Mouse (Mus musculus) liver, embryonic 14.5 days (tissue): Measurements from ENCODE around the gene Kcnmb1. TPM values are rescaled to one million over a fixed set of nuclear protein-coding genes. Genes with fewer than 3 reads are reported as not detected.

Source experiments
- ATAC-seq: fragments of 200-750 bp; cut with Nextera tagmentation; 2 replicates; pipeline ENCODE4 v1.8.0; 2017; ENCODE audit warnings: moderate number of reproducible peaks, mild to moderate bottlenecking, moderate library complexity; ENCODE audit not compliant: insufficient read depth
- DNase-seq, 3 experiments: peaks; one replicate each; pipeline ENCODE4 v3.0.0-alpha.2; 2012 to 2013; ENCODE audit warnings: low read depth in 3 of 3, low spot score in 3 of 3
- H3K27ac ChIP-seq: fragments of 300-500 bp; sonication (generic); 2 replicates; pipeline ENCODE4 v1.5.1; 2014; ENCODE audit warnings: moderate library complexity, mild to moderate bottlenecking, control low read depth, inconsistent platforms
- H3K27me3 ChIP-seq: fragments of 300-500 bp; sonication (generic); 2 replicates; pipeline ENCODE4 v1.6.1; 2014; ENCODE audit warnings: mild to moderate bottlenecking, low read length, moderate library complexity; ENCODE audit not compliant: control insufficient read depth, insufficient read depth
- H3K36me3 ChIP-seq: fragments of 300-500 bp; sonication (generic); replicated peaks from 2 replicates; pipeline ENCODE4 v1.6.1; 2014; ENCODE audit warnings: low read depth; ENCODE audit not compliant: control insufficient read depth, insufficient read depth
- H3K4me1 ChIP-seq, 2 experiments: fragments of 200-500 bp in 1 of 2; fragments of 300-500 bp in 1 of 2; sonication (generic) in 1 of 2; replicated peaks; 2 replicates each; pipeline ENCODE4 v1.6.1; 2012 to 2014; ENCODE audit warnings: antibody characterized with exemption in 1 of 2, inconsistent platforms in 1 of 2, low read length in 1 of 2; ENCODE audit not compliant: control insufficient read depth in 2 of 2, insufficient read depth in 2 of 2
- H3K4me2 ChIP-seq: fragments of 300-500 bp; sonication (generic); 2 replicates; pipeline ENCODE4 v1.6.1; 2014; ENCODE audit warnings: low read depth, mild to moderate bottlenecking, control low read depth, moderate library complexity
- H3K4me3 ChIP-seq, 2 experiments: fragments of 200-500 bp in 1 of 2; fragments of 300-500 bp in 1 of 2; sonication (generic) in 1 of 2; 2 replicates each; pipeline ENCODE4 v1.5.1; 2012 to 2014; ENCODE audit warnings: low read depth in 2 of 2, low read length in 2 of 2, mild to moderate bottlenecking in 2 of 2, control low read depth in 1 of 2, inconsistent platforms in 1 of 2, moderate library complexity in 1 of 2; ENCODE audit not compliant: insufficient read depth in 1 of 2
- H3K9ac ChIP-seq: fragments of 300-500 bp; sonication (generic); replicated peaks from 2 replicates; pipeline ENCODE4 v1.6.1; 2014; ENCODE audit warnings: mild to moderate bottlenecking, control low read depth, moderate library complexity
- H3K9me3 ChIP-seq: fragments of 300-500 bp; sonication (generic); 2 replicates; pipeline ENCODE4 v1.6.1; 2016; ENCODE audit warnings: low read length, mixed read lengths; ENCODE audit not compliant: control insufficient read depth
- CTCF ChIP-seq: IDR thresholded peaks from 2 replicates; pipeline ENCODE4 v1.5.1; 2016; ENCODE audit warnings: antibody characterized with exemption, low read depth, control low read depth
- EP300 ChIP-seq: IDR thresholded peaks from 2 replicates; pipeline ENCODE4 v1.6.1; 2016; ENCODE audit warnings: antibody characterized with exemption, low read depth
- WGBS: fragments of 180-500 bp; shearing (Covaris S2); extraction: QIAGEN DNeasy Blood & Tissue Kit; methylation state at CpG from one replicate; pipeline ENCODE4 v1.1.7; 2014; ENCODE audit not compliant: insufficient replicate concordance; 5-methylcytosine and 5-hydroxymethylcytosine counted together
- polyA plus RNA-seq, 2 experiments: library from polyadenylated mRNA; depleted of rRNA in 1 of 2; stranded (reverse) in 1 of 2; unstranded in 1 of 2; fragments of >200 nt; fragmentation: Nextera tagmentation in 1 of 2; extraction: Ambion mirVana in 1 of 2; gene quantifications; 2 replicates each; pipeline versions ENCODE4 v1.2.1 to v1.2.3; 2012 to 2014

The Kcnmb1 gene
- polyA plus RNA-seq, 2 experiments, result 0.03 TPM; not detected in 1

- 46% methylated on average over 8 of the region's 8 CpGs for WGBS
- no peak overlapping the region for H3K9ac ChIP-seq
- ATAC-seq (no peak), DNase-seq (no peak)
- H3K4me3 ChIP-seq, result no peak overlapping the region
- TF ChIP-seq EP300 (no peak), CTCF (peak; percentile 69)
- H3K36me3 ChIP-seq, result no peaks in the 10 kb centered on the region
- H3K9me3 ChIP-seq, result no peaks in the 10 kb centered on the region
- no peaks in the 10 kb centered on the region for H3K4me1 ChIP-seq
- H3K27me3 ChIP-seq, result no peaks in the 10 kb centered on the region
- no peak overlapping the region for H3K4me2 ChIP-seq
- no peak overlapping the region for H3K27ac ChIP-seq
These were observed 4.1 kb upstream of the Kcnmb1 start for GRCm38 (mm10) chr11:33958713-33959112.

- H3K27ac ChIP-seq, result no peak overlapping the region
- ATAC-seq, result no peak
- H3K9ac ChIP-seq, result no peak overlapping the region
These were observed 635 bp upstream of the Kcnmb1 start for GRCm38 (mm10) chr11:33962178-33962577.

GRCm38 (mm10) chr11:33965380-33965779 is 2.6 kb downstream of the Kcnmb1 start:
- WGBS, result 10% methylated on average over 2 of the region's 2 CpGs
- H3K36me3 ChIP-seq, result no peaks in the 10 kb centered on the region
- no peak overlapping the region for H3K9ac ChIP-seq
- TF ChIP-seq CTCF, result peak; percentile 17; the same call in 1 of the 2 replicates
- no peak for TF ChIP-seq EP300
- no peak for ATAC-seq
- DNase-seq, result no peak
- no peak overlapping the region for H3K4me3 ChIP-seq
- no peaks in the 10 kb centered on the region for H3K27me3 ChIP-seq
- no peaks in the 10 kb centered on the region for H3K9me3 ChIP-seq
- no peak overlapping the region for H3K27ac ChIP-seq
- no peaks in the 10 kb centered on the region for H3K4me1 ChIP-seq
- H3K4me2 ChIP-seq, result no peak overlapping the region

More at GRCm38 (mm10) chr11:33962178-33962577, 635 bp upstream of the Kcnmb1 start:
- no peaks in the 10 kb centered on the region for H3K36me3 ChIP-seq
- TF ChIP-seq CTCF (no peak), EP300 (no peak)
- H3K4me2 ChIP-seq, result no peak overlapping the region
- no peaks in the 10 kb centered on the region for H3K27me3 ChIP-seq
- H3K9me3 ChIP-seq, result no peaks in the 10 kb centered on the region
- WGBS, result 25% methylated on average over 7 of the region's 7 CpGs
- no peaks in the 10 kb centered on the region for H3K4me1 ChIP-seq
- no peak for DNase-seq
- H3K4me3 ChIP-seq, result no peak overlapping the region

GRCm38 (mm10) chr11:33967708-33968107 is 4.9 kb downstream of the Kcnmb1 start:
- TF ChIP-seq CTCF (no peak), EP300 (no peak)
- ATAC-seq, result no peak
- 4% methylated on average over 4 of the region's 4 CpGs for WGBS

GRCm38 (mm10) chr11:33969199-33969598 is 6.4 kb downstream of the Kcnmb1 start:
- Histone ChIP-seq H3K27ac (no peak overlapping the region), H3K4me1 (no peaks in the 10 kb centered on the region), H3K9me3 (no peaks in the 10 kb centered on the region), H3K36me3 (no peaks in the 10 kb centered on the region), H3K4me2 (no peak overlapping the region), H3K9ac (no peak overlapping the region), H3K27me3 (no peaks in the 10 kb centered on the region), H3K4me3 (no peak overlapping the region)
- ATAC-seq (no peak), DNase-seq (no peak)
- WGBS, result 43% methylated on average over 3 of the region's 3 CpGs
- TF ChIP-seq EP300, result no peak
- TF ChIP-seq CTCF, result no peak

More at GRCm38 (mm10) chr11:33967708-33968107, 4.9 kb downstream of the Kcnmb1 start:
- no peaks in the 10 kb centered on the region for H3K27me3 ChIP-seq
- H3K4me1 ChIP-seq, result no peaks in the 10 kb centered on the region
- peak in 1 of 3 experiments; percentile 26 for DNase-seq
- H3K27ac ChIP-seq, result no peak overlapping the region
- H3K9me3 ChIP-seq, result no peaks in the 10 kb centered on the region
- no peak overlapping the region for H3K4me2 ChIP-seq
- no peak overlapping the region for H3K9ac ChIP-seq
- no peaks in the 10 kb centered on the region for H3K36me3 ChIP-seq
- no peak overlapping the region for H3K4me3 ChIP-seq
